Mouse (Mus musculus) spleen, adult 10 weeks (tissue): Measurements from ENCODE around the gene 2010003K11Rik. TPM values are rescaled to one million over a fixed set of nuclear protein-coding genes. Genes with fewer than 3 reads are reported as not detected.

Experiments
- polyA plus RNA-seq: library from polyadenylated mRNA; stranded (reverse); fragments of 350-450 nt; fragmentation: Illumina TruSeq; extraction: RNeasy Lipid Tissue Mini Kit (QIAGEN cat#74804); gene quantifications from one replicate; pipeline ENCODE4 v1.2.3, GENCODE M21; 2015; ENCODE audit warnings: low replicate concordance; ENCODE audit not compliant: insufficient read depth

The 2010003K11Rik gene
- not detected for polyA plus RNA-seq

DNA sequence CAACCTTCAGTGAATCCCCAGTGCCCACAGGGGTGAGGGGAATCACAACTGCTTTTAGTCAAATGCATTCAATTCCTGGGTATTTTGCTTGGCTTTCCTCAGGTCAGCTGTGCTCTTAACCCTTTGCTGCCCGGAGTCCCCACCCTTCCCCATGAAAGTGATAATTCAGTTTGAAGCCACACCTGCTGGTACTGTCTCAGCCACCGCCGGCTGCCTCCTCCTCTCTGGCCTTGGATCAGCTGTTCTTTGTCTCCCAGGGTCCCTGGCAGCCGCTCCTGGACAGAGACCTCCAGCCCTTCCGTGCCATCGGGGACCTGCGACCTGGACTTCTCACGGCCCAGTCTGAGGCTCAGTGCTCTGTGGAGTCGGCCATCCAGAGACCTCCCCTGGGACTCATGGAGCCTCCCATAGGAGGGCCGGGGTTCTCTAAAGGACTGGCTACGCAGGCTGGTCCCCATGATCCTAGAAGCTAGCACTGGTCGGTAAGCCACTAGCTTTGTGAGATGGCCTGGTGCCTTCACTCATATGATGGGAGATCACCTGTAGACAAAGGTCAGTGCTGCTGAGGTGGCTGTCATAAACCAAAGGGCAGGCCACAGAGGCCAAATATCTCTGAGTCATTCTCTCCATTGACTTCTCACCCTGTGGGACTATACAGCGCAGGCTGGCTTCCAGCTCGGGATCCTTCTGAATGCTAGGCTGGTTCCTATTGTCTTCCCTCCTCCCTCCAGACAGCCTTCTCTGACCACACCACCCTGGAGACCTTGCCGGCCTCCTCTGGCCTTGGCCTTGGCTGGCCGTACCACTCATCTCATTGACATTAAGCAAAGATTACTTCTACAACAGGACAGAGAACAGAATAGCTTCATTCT, at the start of gene 2010003K11Rik:
Gene 2010003K11Rik (minus strand): TSS at position 522 of the 872 bp plus-strand sequence.

DNA sequence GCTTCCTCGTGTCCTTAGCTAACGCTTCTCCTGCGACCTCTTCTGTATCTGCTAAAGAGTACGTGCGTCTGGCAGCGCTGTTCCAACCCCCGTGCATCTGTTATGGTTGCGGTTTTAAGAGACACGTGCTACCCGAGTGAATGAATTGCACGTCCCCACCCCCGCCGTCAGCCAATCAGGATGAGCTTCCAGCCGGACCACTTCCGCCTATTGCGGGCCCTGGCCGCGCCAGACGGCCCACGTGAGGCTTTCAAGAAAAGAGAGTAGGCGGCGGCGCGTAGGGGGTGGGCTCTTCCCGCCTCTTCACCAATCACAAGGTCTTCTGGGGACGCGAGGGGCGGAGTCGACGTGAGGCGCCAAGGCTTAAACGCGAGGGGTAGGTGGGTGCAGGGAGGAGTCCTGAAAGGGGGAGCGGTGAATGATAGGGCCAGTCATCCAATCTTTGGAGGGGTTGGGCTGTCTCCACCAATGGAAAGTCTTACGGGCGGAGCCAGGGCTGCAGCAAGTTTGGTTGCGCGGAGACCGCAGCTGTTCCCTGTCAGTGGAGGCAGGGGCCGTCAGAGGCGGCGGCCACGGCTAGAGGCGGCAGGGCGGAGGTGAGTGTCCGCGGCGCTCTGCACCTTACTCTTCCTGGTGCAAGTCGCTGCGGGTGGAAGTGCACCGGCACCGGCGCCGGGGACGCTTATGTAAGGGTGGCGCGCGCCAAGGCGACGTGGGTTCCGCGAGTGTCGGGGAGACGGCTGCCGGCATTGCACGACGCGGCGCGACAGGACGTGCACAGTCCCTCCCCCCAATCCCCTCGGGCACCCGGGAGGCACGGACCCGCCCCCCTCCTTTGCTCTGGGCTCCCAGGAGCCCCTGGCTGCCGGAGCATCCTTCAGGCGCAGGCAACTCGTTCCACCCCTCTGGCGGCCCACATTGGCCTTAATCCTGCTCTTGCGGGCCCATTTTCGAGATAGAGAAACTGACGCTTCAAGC, 11.9 kb upstream of the 2010003K11Rik start, which contains the start of gene Pcx:
Gene Pcx (plus strand): TSS at position 487 of the 978 bp plus-strand sequence.

DNA sequence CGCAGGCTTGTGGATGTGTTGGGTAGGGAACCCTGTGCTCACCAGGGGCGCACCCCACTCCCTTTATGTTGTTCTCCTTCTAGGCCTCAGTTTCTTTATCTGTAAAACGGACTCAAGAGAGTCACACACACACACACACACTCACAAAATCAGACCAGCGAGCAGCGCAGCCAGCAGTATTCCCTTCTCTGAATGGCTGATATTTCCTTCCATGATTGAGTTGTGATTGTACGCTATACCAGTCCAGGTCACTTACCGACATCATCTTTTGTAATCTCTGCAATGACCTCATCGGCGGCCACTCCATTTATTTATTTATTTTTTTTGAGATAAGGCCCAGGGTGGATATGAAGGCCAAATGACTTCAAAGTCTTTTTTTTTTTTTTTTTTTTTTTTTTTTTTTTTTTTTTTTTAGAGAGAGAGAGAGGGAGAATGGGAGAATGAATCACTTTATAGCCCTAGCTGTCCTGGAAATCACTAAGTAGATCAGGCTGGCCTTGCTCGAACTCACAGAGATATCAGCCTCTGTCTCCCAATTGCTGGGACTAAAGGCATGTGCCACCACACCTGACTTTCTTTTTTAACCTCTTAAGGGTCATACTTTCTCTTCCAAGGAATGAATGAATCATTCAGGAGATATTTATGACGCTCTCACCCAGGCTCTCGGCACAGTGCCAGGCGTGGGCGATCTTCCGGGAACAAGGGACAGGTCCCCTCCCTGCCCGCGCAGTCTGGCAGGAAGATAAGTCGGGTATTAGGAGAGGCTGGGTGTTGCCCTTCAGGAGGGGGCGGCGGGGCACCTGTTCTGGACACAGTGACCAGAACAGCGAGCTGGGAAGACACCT, 20.8 kb downstream of the 2010003K11Rik start, which contains the start of gene Syt12:
Gene Syt12 (minus strand): TSS at position 103 of the 845 bp plus-strand sequence.

Other genes with a start within 250 kb of the 2010003K11Rik start
- gene Ssh3, start 229.4 kb downstream of the 2010003K11Rik start, polyA plus RNA-seq = 18.0 TPM
- 3.6 TPM for gene Ankrd13d, start 215.4 kb downstream of the 2010003K11Rik start, polyA plus RNA-seq
- gene Grk2, start 192.4 kb downstream of the 2010003K11Rik start, polyA plus RNA-seq = 285 TPM
- 145 TPM for gene Kdm2a, start 100.3 kb downstream of the 2010003K11Rik start, polyA plus RNA-seq
- gene Rhod, start 59.2 kb downstream of the 2010003K11Rik start, polyA plus RNA-seq = 4.1 TPM
- gene Syt12, start 21.1 kb downstream of the 2010003K11Rik start, polyA plus RNA-seq = 0.76 TPM
- 0.91 TPM for gene Pcx, start 11.9 kb upstream of the 2010003K11Rik start, polyA plus RNA-seq
- 0.07 TPM for gene Lrfn4, start 117.1 kb upstream of the 2010003K11Rik start, polyA plus RNA-seq
- 27.0 TPM for gene Rce1, start 127.1 kb upstream of the 2010003K11Rik start, polyA plus RNA-seq
- not detected for gene Gm960, start 200.1 kb upstream of the 2010003K11Rik start, polyA plus RNA-seq
- gene Sptbn2, start 212.6 kb upstream of the 2010003K11Rik start, polyA plus RNA-seq = 0.07 TPM